Mouse (Mus musculus): ENCODE measurements at regions not wholly inside any gene's neighbourhood (a gene's known extent, or its start where the extent isn't known, plus 50 kb on each side); places are given as distances from the start of the nearest gene placed in this dataset.

GRCm38 (mm10) chr13:37531512-37532183 lies 186.6 kb downstream of the Ly86 start:
- DNase-seq, result no peak

- DNase-seq, result no peak
Measured at GRCm38 (mm10) chr13:37532596-37533170, 187.7 kb downstream of the Ly86 start.

- no peak for DNase-seq
Measured at GRCm38 (mm10) chr13:37533851-37534250, 188.8 kb downstream of the Ly86 start.

GRCm38 (mm10) chr13:37537330-37537729 lies 192.3 kb downstream of the Ly86 start:
- DNase-seq, result no peak

GRCm38 (mm10) chr13:37537793-37538192 lies 192.8 kb downstream of the Ly86 start:
- no peak for DNase-seq

GRCm38 (mm10) chr13:37540980-37541531 lies 196.0 kb downstream of the Ly86 start:
- DNase-seq, result no peak

- DNase-seq, result no peak
Measured at GRCm38 (mm10) chr13:37541674-37542073, 196.7 kb downstream of the Ly86 start.

- no peak for DNase-seq
Measured at GRCm38 (mm10) chr13:37542744-37543196, 197.8 kb downstream of the Ly86 start.

GRCm38 (mm10) chr13:37543788-37544187 lies 198.8 kb downstream of the Ly86 start:
- no peak for DNase-seq

GRCm38 (mm10) chr13:37544696-37545095 lies 199.7 kb downstream of the Ly86 start:
- no peak for DNase-seq

- DNase-seq, result no peak
Measured at GRCm38 (mm10) chr13:37546556-37546955, 201.5 kb downstream of the Ly86 start.

- no peak for DNase-seq
Measured at GRCm38 (mm10) chr13:37550584-37550983, 205.6 kb downstream of the Ly86 start.

- no peak for DNase-seq
Measured at GRCm38 (mm10) chr13:37553392-37553791, 208.4 kb downstream of the Ly86 start.

GRCm38 (mm10) chr13:37557183-37557582 lies 212.2 kb downstream of the Ly86 start:
- DNase-seq, result no peak

GRCm38 (mm10) chr13:37557766-37558165 lies 212.8 kb downstream of the Ly86 start:
- no peak for DNase-seq

- no peak for DNase-seq
Measured at GRCm38 (mm10) chr13:37559056-37559455, 214.0 kb downstream of the Ly86 start.

- DNase-seq, result no peak
Measured at GRCm38 (mm10) chr13:37559706-37560313, 214.8 kb downstream of the Ly86 start.

GRCm38 (mm10) chr13:37560387-37560786 lies 215.4 kb downstream of the Ly86 start:
- DNase-seq, result no peak

GRCm38 (mm10) chr13:37560800-37561199 lies 215.8 kb downstream of the Ly86 start:
- DNase-seq, result no peak

- no peak for DNase-seq
Measured at GRCm38 (mm10) chr13:37561437-37561836, 216.4 kb downstream of the Ly86 start.

GRCm38 (mm10) chr13:37562141-37562540 lies 216.1 kb upstream of the Rreb1 start:
- DNase-seq, result no peak

GRCm38 (mm10) chr13:37562652-37563051 lies 215.5 kb upstream of the Rreb1 start:
- DNase-seq, result no peak

- DNase-seq, result no peak
Measured at GRCm38 (mm10) chr13:37569051-37569450, 209.1 kb upstream of the Rreb1 start.

GRCm38 (mm10) chr13:37569486-37569885 lies 208.7 kb upstream of the Rreb1 start:
- no peak for DNase-seq

All from cerebellum, adult 11 months (tissue).